Mouse (Mus musculus): ENCODE results near the gene Prg3.

Gene Prg3

DNA sequence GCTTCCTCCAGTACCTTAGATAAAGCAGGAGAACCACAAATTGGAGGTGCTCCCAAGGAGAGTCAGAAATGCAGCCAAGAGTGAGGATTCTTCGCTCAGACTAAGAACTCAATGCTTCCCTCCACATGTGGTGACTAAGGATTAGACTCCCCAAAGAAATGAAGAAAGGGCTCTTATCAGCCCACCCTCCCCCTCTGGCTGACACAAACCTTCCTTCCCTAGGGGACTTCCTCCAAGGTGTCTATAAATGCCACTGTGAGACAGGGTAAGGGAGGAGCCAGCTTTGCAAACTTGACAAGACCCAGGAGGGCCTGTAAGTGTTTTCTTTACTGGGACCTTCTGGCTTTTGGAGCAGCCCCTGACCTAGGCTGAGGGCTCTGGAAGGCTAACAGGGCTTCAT, 7.8 kb upstream of the Prg3 start, which contains the start of gene Prg2:
Gene Prg2, plus strand, starts transcription at position 274 of the 400 bp plus-strand sequence.
- no peak for DNase-seq (ENCODE audit: low read depth, low spot score)

DNA sequence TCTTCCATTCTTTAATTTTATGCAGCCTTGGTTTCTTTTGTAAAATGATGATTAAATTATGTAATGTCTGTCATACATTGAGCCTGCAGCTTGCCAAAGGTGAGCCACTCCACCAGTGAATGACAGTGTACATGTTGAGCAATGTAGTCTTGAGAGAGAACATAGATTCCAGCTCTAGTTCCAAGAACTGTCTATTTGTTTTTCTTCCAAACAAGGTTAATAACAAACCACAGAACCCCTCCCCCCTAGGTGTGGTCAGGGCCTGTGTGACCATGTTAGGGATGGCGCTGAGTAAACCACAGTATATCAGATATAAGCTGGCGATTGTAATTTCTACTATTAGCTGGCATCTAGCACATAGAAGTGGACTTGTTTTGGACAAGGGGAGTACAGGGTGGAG, 8.4 kb downstream of the Prg3 start:
- DNase-seq (ENCODE audit: low read depth, low spot score): no peak

DNA sequence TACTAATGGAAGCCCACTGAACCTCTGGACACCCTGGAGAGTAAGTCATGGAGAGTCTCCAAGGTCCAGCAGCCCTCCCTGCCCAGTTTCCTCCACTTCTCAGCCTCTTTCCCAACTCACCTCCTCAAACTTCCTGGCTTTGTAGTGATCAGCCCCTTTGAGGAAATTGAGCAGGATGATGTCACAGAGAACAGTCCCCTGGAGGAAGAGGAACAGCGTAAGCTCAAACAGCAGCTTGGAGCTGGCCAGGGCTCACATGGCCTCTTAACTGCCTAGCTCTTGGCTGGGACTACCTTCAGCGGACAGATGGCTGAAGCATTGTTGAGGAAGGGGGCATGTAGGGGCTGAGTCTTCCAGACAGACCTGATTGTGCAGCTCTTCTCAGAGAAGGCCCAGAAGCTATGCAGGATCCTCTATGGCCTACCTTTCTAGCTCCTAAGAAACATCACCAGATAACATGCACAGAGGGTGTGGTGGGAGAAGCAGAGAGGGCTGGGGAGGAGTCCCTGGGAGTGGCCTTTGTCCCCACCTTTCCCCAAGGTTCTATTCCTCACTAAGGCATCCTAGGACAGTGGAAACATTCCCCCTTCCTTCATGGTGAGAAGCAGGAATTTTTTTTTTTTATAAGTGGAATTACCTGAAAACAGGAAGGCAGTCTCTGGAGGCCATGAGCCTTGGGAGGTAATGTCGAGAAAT, 11.6 kb downstream of the Prg3 start:
- DNase-seq (ENCODE audit: low read depth, low spot score): no peak

DNA sequence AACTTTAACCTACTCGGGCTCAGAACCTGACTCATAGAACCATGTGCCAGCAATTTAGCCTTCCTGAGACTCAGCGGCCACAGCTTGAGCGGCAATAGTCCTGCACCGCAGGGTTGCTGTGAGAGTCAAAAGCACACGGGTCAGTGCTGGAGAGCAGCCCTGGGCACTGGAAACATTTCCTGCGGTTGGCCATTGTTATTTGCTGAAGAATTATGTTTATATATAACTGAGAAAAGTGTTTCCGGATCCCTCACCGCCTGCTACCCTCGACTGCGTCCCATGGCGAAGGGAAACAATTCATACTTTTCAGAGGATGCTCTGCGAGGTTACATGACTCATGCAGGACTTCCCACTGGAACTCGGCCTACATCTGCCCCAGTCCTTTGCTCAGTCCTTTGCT, 13.5 kb downstream of the Prg3 start:
- DNase-seq (ENCODE audit: low read depth, low spot score): no peak

DNA sequence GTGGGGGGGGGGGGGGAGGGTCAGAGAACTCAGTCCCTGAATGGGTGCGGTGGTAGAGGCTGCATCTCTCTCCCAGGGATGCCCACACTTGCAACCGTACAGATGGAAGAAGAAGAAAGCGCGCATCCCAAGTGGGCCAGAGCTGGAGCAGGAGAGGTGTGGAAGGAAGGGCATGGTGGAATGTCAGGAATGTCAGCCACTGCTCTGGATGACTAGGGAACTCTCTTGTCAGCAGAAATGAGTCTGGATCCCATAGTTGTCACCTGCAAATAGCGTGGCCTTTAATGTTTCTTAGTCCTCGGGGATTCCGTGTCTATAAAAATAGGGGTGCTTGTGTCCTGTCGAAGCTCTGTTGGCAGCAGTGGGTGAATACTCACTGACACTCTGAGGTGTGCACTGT, 14.6 kb downstream of the Prg3 start:
- no peak for DNase-seq (ENCODE audit: low read depth, low spot score)

DNA sequence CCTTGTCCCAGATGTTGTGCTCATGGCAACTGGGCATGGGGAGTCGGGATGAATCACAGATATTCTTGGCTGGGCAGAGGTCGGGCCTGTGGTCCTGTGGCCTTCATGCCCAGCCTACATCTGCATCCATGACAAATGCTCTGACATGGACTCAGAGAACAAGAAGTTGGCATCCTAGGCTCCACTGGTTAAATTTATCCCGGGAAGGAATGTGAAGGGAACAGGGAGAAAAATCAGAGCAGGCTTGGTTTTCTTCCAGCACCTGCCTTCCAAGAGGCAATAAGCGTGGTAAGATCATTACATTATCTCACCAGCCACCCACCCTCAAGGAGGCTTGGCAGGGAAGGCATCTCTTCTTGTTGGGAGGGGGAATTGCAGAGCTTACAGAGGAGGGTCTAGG, 16.3 kb downstream of the Prg3 start:
- no peak for DNase-seq (ENCODE audit: low read depth, low spot score)

DNA sequence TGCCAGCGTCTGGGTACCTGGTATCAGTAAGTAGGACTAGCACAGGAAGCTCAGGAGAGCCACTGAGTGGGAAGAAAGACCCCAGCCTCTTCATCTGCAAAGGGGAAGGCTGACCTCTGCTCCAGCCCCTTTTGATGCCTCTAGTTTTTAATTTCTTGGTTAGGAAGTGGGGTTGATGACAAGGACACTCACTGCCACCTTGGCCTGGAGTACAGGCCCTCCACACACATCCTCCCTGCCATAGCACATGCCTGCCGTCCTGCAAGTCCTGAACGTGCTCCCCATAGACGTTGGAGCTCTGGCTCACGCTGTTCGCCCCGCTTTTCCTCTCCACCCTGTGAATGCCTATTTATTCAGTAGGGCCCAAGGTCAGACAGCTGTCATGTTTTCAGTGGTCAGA, 18.6 kb downstream of the Prg3 start:
- DNase-seq (ENCODE audit: low read depth, low spot score): no peak

DNA sequence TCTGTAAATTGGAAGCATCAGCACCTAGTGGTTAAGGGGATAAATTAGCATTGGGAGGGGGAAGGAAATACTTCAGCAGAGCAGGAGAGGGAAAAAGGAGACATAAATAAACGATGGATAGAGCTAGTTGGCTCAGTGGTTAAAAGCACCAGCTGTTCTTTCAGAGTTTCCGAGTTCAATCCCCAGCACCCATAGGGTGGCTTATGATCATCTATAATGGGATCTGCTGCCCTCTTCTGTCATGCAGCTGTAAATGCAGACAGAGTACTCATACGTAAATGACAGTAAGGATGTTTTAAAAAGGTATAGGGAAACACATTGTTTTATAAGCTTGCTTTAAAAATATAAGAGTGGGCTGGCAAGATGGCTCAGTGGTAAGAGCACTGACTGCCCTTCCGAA, 19.7 kb downstream of the Prg3 start:
- DNase-seq (ENCODE audit: low read depth, low spot score): peak; percentile 36

DNA sequence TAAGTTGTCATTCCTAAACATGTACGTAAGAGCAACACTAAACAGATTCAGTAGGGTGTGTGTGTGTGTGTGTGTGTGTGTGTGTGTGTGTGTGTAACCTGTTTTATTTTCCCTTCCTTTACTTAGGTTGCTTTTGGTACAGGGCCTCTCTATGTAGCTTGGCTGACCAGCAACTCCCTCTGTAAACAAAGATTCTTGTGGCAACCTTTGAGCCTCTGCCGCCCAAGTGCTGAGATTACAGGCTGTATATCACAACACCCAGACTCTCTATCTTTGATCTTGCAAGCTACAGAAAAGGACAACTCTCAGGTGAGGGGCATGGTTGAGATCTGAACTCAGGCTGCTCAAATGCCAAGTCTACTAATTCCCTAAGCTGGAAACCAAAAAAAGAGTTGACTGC, 21.2 kb downstream of the Prg3 start:
- no peak for DNase-seq (ENCODE audit: low read depth, low spot score)

DNA sequence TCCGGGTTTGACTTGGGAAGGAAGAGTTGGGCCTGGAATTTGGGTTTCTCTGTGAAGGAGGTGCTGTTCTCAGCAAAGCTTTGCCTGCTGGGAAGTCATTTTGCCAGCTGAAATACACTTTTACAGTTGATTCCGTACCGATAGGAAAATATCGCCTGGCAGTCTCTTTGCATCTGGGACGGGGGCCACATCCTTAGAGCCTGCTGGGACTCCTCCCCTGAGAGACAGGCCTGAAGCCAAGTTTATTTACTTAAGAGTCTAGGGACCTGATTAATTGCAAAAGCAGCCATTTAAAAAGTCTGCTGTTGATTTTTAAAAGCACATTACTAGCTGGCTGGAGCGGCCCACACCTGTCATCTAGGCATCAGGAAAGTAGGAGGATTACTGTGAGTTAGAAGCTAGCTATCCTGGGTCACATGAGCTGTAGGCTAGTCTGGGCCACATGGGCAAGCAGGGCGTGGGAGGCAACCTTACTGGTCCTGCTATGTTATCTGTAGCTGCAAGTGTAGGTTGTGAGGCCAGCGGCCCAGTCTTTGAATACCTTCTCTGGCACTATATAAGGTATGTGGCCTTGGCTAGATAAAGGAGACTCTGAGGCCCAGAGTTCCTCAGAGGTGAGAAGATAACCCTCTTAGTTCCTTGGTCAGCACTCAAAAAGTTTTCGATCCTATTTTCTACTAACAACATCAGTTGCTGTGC, 24.0 kb downstream of the Prg3 start:
- no peak for DNase-seq (ENCODE audit: low read depth, low spot score)

DNA sequence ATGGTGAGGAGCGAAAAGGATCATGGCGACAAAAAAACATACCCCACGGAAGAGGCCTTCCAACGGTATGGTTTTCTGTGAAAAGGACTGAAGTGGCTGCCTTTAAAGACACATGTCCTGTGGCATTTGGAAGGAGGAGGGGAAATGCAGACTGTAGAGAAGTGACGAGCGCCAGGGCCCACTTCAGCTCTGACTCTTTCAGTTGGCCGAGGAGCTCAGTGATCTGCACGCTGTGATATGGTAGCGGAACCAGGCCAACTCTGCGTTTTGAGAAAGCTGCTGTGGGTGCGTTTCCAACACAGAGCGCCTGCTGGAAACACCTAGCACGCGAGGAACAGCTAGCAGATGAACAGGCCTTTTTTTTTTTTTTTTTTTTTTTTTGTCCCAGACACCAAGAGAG, 24.7 kb downstream of the Prg3 start:
- no peak for DNase-seq (ENCODE audit: low read depth, low spot score)

DNA sequence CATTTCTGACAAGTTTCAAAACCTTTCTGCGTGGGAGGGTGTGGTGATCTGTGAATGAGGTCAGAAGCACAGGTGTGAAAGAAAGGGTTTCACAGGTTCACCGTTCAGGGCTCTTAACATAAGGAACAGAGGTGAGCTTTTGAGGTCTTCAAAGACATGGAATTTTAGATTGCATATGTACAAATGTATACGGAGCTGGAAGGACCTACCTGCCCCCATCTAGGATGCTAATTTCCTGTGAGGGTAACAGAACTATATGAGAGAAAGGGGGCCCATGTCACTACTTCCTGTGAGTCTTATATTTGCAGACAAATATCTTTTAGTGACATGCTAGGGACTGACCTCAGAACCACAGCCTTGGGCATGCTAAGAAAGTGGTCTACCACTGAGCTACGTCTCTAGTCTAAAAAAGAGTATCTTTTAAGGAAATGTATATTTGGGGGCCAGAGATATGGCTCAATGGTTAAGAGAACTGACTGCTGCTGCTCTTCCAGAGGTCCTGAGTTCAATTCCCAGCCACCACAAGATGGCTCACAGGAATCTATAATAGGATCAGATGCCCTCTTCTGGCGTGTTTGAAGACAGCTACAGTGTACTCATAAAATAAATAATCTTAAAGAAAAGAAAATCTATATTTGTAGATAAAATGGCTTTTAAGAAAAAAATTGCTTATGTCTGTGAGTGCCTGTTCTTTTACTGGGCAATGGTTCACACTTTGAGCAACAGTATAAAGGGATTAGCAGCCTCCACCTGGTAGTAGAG, 26.0 kb downstream of the Prg3 start:
- DNase-seq (ENCODE audit: low read depth, low spot score): peak; percentile 43

DNA sequence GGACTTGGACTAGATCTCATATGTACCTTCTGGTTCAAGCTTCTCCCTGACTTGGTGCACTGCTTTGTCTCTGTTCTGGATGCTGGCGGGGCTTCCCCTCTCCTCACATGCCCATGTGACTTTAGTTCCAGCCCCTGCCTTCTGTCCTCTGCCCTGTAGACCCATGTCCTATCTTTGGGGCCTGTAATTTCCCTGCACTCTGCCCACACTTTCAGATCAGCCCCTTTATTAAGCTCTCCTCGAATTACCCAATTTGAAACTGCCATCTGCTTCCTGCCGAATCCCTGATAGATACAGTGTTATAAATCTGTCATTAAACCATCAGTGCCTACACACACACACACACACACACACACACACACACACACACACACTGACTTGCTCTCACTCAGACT, 26.6 kb downstream of the Prg3 start:
- DNase-seq (ENCODE audit: low read depth, low spot score): no peak

DNA sequence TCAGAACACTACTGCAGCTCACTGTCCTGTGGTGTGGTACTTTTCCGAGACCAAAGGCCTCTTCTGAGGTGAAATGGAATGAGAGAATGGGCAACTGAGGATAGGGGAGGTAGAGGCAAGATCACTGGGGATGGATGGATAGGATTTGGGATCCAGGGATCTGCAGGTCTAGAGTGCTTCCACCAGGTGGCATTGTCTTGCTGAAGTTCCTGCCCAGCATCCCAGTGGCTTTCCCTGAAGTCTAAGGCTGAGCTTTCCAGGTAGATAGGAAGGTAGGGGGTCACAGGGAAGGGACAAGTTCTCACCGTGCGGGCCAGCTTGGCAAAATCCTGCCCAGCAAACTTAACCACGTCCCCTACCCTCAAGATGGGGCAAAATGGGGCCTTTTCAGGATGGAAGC, 34.0 kb downstream of the Prg3 start:
- no peak for DNase-seq (ENCODE audit: low read depth, low spot score)

DNA sequence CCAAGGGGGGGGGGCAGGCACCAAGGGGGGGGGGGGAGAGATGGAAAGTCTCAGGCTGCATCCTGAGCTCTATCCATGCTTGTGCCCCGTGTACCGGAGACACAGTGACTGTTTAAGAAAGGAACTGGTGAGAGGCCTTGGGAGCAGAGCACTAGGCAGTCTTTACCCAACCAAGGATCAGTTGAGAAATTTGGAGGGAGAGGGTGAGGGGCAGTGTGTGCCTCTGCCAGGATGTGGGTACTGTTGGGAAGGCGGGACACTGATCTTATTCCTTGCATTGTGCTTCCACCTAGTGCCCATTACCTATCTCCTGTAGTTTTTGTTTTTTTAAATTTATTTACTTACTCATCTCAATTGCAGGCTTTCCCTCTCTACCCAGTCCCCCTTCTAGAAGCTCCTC, 38.2 kb downstream of the Prg3 start:
- no peak for DNase-seq (ENCODE audit: low read depth, low spot score)

DNA sequence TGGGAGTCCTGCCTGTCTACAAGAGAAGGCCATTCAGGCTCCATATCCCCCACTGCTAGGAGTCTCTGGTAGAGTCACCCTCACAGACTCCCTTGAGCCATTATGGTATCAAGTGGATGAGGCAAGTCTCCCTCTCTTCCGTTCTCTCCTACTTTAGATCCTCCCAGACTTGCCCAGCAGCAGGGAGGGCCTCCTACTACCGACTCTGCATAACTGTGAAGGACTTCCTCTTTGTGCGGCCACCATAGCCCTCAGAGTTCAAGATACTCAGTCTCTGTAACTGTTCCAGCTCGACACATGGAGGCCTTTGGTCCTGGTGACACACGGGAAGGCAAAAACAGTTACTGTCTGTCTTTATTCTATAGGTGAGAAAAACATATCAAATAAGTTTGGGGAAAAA, 39.3 kb downstream of the Prg3 start:
- no peak for DNase-seq (ENCODE audit: low read depth, low spot score)

DNA sequence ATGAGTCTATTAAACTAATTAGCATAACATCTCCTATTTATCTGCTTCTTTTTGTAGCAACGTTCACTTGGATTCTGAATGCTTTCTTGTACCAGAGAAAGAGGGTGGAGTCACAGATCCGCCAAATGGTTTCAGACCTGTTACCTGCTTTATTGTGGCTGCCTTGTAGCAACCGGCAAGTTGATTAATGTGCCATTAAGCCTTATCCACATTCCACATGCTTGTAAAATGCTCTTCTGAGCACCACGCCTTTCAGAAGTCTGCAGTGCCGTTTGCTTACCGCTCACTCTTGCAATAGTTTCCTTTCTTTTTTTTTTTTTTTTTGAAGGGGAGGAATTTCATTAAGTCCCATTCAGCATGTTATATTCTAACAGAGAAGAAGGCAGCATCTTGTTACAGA, 41.9 kb downstream of the Prg3 start:
- DNase-seq (ENCODE audit: low read depth, low spot score): no peak

DNA sequence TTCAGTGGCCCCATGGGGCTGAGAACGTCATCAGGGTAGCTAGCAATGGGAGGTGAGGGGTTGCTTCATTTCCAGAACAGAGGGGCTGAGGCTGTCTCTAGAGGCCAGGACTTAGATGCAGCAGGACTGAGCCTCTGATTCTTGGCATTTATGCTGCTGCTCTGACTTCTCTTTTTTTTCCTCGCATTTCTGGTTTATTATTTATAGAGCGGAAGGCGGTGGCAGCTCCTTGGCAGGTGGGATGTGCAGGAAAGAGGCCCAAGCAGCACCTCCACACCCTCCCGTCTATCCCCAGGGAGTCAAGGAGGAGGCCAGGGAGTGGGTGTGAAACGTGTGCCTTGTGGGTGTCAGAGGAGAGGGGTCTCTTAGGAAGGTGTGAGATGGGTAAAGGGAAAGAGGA, 43.0 kb downstream of the Prg3 start:
- no peak for DNase-seq (ENCODE audit: low read depth, low spot score)

DNA sequence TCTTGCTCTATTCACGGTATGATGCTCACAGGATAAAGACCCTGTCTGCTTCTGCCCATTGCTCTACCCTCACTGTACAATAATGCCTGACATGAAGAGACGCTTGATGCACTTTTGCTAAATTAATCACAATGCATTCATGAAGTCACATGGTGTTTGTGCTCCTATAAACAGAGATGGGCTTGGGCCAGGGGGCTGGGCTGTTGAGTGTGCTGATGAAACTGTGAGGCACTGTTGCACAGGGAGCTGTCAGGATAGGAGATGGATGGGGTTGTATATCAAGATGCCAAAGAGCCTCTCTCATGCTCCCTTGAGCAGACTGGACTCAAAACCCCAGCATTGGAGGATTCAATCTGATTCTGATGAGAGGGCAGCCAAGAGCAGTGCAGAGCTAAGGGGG, 45.1 kb downstream of the Prg3 start:
- no peak for DNase-seq (ENCODE audit: low read depth, low spot score)

DNA sequence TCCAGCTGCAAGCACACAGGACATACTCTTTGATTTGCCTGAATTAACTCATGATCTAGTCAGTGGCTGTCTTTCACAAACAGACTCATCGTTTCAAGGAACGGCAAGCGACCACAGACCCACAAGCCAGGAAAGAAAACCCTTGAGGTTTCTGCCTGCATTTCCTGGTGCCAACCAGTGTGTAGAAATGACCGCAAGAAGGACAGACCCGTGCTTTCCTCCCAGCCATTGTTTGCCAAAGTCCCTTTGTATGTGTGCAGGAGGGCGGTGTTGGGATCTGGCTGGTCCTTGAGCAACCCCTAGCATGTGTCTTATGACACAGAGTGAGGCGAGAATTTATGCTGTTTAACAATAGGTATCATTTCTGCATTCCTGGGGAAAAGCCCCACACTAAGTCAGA, 46.2 kb downstream of the Prg3 start:
- DNase-seq (ENCODE audit: low read depth, low spot score): no peak

DNA sequence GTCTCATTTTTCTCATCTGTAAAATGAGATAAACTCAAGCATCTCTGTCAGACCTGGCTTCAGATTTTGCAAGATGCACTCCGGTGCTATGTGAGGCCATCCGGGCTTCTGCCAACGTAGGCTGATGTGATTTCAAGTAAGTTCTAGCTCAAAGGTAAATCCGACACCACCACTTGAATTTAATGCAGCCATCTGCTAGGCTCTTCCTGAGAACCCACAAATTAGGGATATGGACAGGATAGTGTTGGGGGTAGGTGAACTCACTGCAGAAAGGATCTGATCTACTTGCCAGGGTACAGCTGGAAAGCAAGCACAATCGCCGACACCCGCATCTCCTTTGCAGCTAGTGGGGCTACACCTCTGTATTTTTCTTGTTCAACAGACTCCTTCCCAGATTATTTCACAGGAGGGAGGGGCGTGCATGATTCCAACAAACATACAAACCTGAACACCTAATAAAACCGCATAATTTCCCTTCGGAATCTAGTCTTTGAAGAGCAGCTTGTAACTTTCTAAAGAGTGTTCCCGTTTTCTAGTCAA, 48.6 kb downstream of the Prg3 start:
- no peak for DNase-seq (ENCODE audit: low read depth, low spot score)
